In genomic region chr11:116806136-116807071, GRCm38 (mm10) we compare ENCODE assay signal across 18 mouse cellular contexts. TPM values are rescaled to one million over a fixed set of nuclear protein-coding genes. Genes with fewer than 3 reads are reported as not detected.
A peak's percentile ranks its signal among the peaks of the same experiment; 100 is the strongest.
DNase-seq lines count a peak whose midpoint lies in the region; ATAC-seq and TF ChIP-seq lines count a peak whose summit lies in the region.
"Had no signal": no experiment of that assay in that cellular context is flagged by ENCODE, and none has a peak within 500 bp of the region (broad histone marks: within the 10 kb centered on the region; RNA-seq: fewer than 3 reads in every experiment).

No protein-coding gene starts in this region.

- 60% methylated on average over 15 of the region's 15 CpGs for WGBS in hindbrain, postnatal 0 days
- 88% methylated on average over 15 of the region's 15 CpGs for WGBS in hindbrain, embryonic 10.5 days
- 57% methylated on average over 15 of the region's 15 CpGs for WGBS in heart, embryonic 12.5 days

- no peak for TF ChIP-seq CTCF in hindbrain, postnatal 0 days (IDR thresholded peaks at IDR 0.05; ENCODE audit: low read depth)

- ATAC-seq in hindbrain, postnatal 0 days: no peak
- ATAC-seq in heart, embryonic 12.5 days (ENCODE audit: insufficient number of reproducible peaks, low FRiP score): no peak
- ATAC-seq in CD4-positive, CD25-positive, alpha-beta regulatory T cell, adult 4 months: no peak
- ATAC-seq: hindbrain, embryonic 16.5 days had no signal

- H3K27ac ChIP-seq in hindbrain, postnatal 0 days: no peak overlapping the region; the same call in 1 of the 2 replicates
- H3K27ac ChIP-seq in hindbrain, embryonic 10.5 days: no peak overlapping the region
- peak overlapping the region; percentile 61 for H3K27ac ChIP-seq in heart, embryonic 12.5 days (ENCODE audit: poor library complexity, severe bottlenecking)
- H3K27ac ChIP-seq: neural tube, embryonic 12.5 days had no signal

- peak; percentile 14 for DNase-seq in cerebellum, adult 9-11 months
- no peak for DNase-seq in cerebellum, postnatal 4 days (ENCODE audit: low spot score in 2 of 2)
- peak; percentile 43 for DNase-seq in hindbrain, postnatal 0 days (ENCODE audit: low spot score)
- DNase-seq in hindbrain, embryonic 10.5 days (ENCODE audit: low spot score): no peak
- peak; percentile 64 for DNase-seq in 3134 (ENCODE audit: extremely low read depth, insufficient read length, low spot score)
- DNase-seq in Muller cell, postnatal 12 days (ENCODE audit: inconsistent ontology term): no peak
- DNase-seq: adrenal gland, adult 8-10 months; lung, adult 18-20 months; right cerebral cortex, adult 18-20 months had no signal

- peaks cover 20% of the 10 kb centered on the region for H3K4me1 ChIP-seq in hindbrain, postnatal 0 days (ENCODE audit: insufficient read depth, low read length)
- H3K4me1 ChIP-seq in hindbrain, embryonic 10.5 days (replicated peaks): peaks cover 35% of the 10 kb centered on the region
- peaks cover 10% of the 10 kb centered on the region for H3K4me1 ChIP-seq in heart, embryonic 12.5 days (replicated peaks)

- no peak overlapping the region for H3K4me2 ChIP-seq in hindbrain, postnatal 0 days (ENCODE audit: low read depth, low read length)
- H3K4me2 ChIP-seq in heart, embryonic 12.5 days: no peak overlapping the region
- H3K4me2 ChIP-seq: neural tube, embryonic 12.5 days had no signal

- no peak overlapping the region for H3K9ac ChIP-seq in hindbrain, postnatal 0 days (replicated peaks; ENCODE audit: low read length)
- 0 out of 2 replicates have a peak overlapping the region, but pooled peaks have one; percentile 31 for H3K9ac ChIP-seq in heart, embryonic 12.5 days
- H3K9ac ChIP-seq: neural tube, embryonic 12.5 days had no signal

- H3K9me3 ChIP-seq in hindbrain, postnatal 0 days (ENCODE audit: low read length): no peaks in the 10 kb centered on the region
- no peaks in the 10 kb centered on the region for H3K9me3 ChIP-seq in hindbrain, embryonic 10.5 days
- H3K9me3 ChIP-seq in heart, embryonic 12.5 days (replicated peaks): no peaks in the 10 kb centered on the region
- H3K9me3 ChIP-seq: neural tube, embryonic 12.5 days had no signal

- H3K27me3 ChIP-seq in hindbrain, postnatal 0 days (ENCODE audit: insufficient read depth, low read length): no peaks in the 10 kb centered on the region
- peaks cover 9% of the 10 kb centered on the region for H3K27me3 ChIP-seq in hindbrain, embryonic 10.5 days (ENCODE audit: insufficient read depth, poor library complexity, severe bottlenecking)
- peaks cover 10% of the 10 kb centered on the region for H3K27me3 ChIP-seq in heart, embryonic 12.5 days (replicated peaks)
- H3K27me3 ChIP-seq: neural tube, embryonic 12.5 days had no signal

- H3K36me3 ChIP-seq in hindbrain, postnatal 0 days (ENCODE audit: insufficient read depth, low read length): no peaks in the 10 kb centered on the region
- 0 out of 2 replicates have a peak, but pooled peaks cover 2% of the 10 kb centered on the region for H3K36me3 ChIP-seq in hindbrain, embryonic 10.5 days
- H3K36me3 ChIP-seq in heart, embryonic 12.5 days: peaks cover 3% of the 10 kb centered on the region; the same call in 1 of the 2 replicates

- H3K4me3 ChIP-seq in hindbrain, postnatal 0 days (ENCODE audit: low read length): no peak overlapping the region
- H3K4me3 ChIP-seq in hindbrain, embryonic 10.5 days: no peak overlapping the region
- no peak overlapping the region for H3K4me3 ChIP-seq in heart, embryonic 12.5 days
- H3K4me3 ChIP-seq: neural tube, embryonic 12.5 days had no signal

RNA-seq across cellular contexts. Expression of gene Mxra7, which starts 21.4 kb away (rescaled TPM):
- total RNA-seq in hindbrain, postnatal 0 days (2014; rRNA removed): 36.6 and 38.3 TPM in 2 replicates
- polyA plus RNA-seq in hindbrain, postnatal 0 days (2015; fragmentation: Nextera tagmentation; extraction: Ambion mirVana): 41.9 and 50.2 TPM in 2 replicates
- 30.6 and 71.7 TPM in 2 replicates for polyA plus RNA-seq in hindbrain, embryonic 10.5 days (2016; fragmentation: Nextera tagmentation; extraction: Ambion mirVana)
- polyA plus RNA-seq in heart, embryonic 12.5 days (2016; fragmentation: Nextera tagmentation; extraction: Ambion mirVana): 24.7 and 27.0 TPM in 2 replicates
- not detected for polyA plus RNA-seq in CD4-positive, CD25-positive, alpha-beta regulatory T cell, adult 4 months (2017; shearing (Covaris generic))

RNA-seq across cellular contexts. Expression of gene St6galnac1, which starts 31.1 kb away (rescaled TPM):
- not detected in 2 replicates for total RNA-seq in hindbrain, postnatal 0 days (2014; rRNA removed)
- polyA plus RNA-seq in hindbrain, postnatal 0 days (2015; fragmentation: Nextera tagmentation; extraction: Ambion mirVana): not detected in 2 replicates
- not detected in 2 replicates for polyA plus RNA-seq in hindbrain, embryonic 10.5 days (2016; fragmentation: Nextera tagmentation; extraction: Ambion mirVana)
- not detected in 2 replicates for polyA plus RNA-seq in heart, embryonic 12.5 days (2016; fragmentation: Nextera tagmentation; extraction: Ambion mirVana)
- under 1 TPM; 0.49 to 0.55 TPM for polyA plus RNA-seq in CD4-positive, CD25-positive, alpha-beta regulatory T cell, adult 4 months (2017; shearing (Covaris generic))
- total RNA-seq: layer of hippocampus, adult 8-10 months; left cerebral cortex, postnatal 36 days; MEL had no signal
- polyA plus RNA-seq: embryonic facial prominence, embryonic 11.5 days; hindbrain, embryonic 16.5 days; urinary bladder, adult 2 months had no signal

RNA-seq across cellular contexts. Expression of gene Mettl23, which starts 36.7 kb away (rescaled TPM):
- total RNA-seq in hindbrain, postnatal 0 days (2014; rRNA removed): 30.1 and 43.2 TPM in 2 replicates
- polyA plus RNA-seq in hindbrain, postnatal 0 days (2015; fragmentation: Nextera tagmentation; extraction: Ambion mirVana): 50.8 and 54.4 TPM in 2 replicates
- polyA plus RNA-seq in hindbrain, embryonic 10.5 days (2016; fragmentation: Nextera tagmentation; extraction: Ambion mirVana): 61.4 and 62.3 TPM in 2 replicates
- polyA plus RNA-seq in heart, embryonic 12.5 days (2016; fragmentation: Nextera tagmentation; extraction: Ambion mirVana): 55.5 and 57.4 TPM in 2 replicates
- polyA plus RNA-seq in CD4-positive, CD25-positive, alpha-beta regulatory T cell, adult 4 months (2017; shearing (Covaris generic)): 100 to 1,000 TPM; 161 to 189 TPM

RNA-seq across cellular contexts. Expression of gene Jmjd6, which starts 36.8 kb away (rescaled TPM):
- 31.9 and 37.5 TPM in 2 replicates for total RNA-seq in hindbrain, postnatal 0 days (2014; rRNA removed)
- 48.1 and 48.6 TPM in 2 replicates for polyA plus RNA-seq in hindbrain, postnatal 0 days (2015; fragmentation: Nextera tagmentation; extraction: Ambion mirVana)
- 93.4 and 96.9 TPM in 2 replicates for polyA plus RNA-seq in hindbrain, embryonic 10.5 days (2016; fragmentation: Nextera tagmentation; extraction: Ambion mirVana)
- polyA plus RNA-seq in heart, embryonic 12.5 days (2016; fragmentation: Nextera tagmentation; extraction: Ambion mirVana): 76.9 and 77.8 TPM in 2 replicates
- polyA plus RNA-seq in CD4-positive, CD25-positive, alpha-beta regulatory T cell, adult 4 months (2017; shearing (Covaris generic)): 10 to 100 TPM; 48.1 to 62.6 TPM

RNA-seq across cellular contexts. Expression of gene Mfsd11, which starts 45.8 kb away (rescaled TPM):
- total RNA-seq in hindbrain, postnatal 0 days (2014; rRNA removed): 38.7 and 45.6 TPM in 2 replicates
- 56.8 and 62.8 TPM in 2 replicates for polyA plus RNA-seq in hindbrain, postnatal 0 days (2015; fragmentation: Nextera tagmentation; extraction: Ambion mirVana)
- polyA plus RNA-seq in hindbrain, embryonic 10.5 days (2016; fragmentation: Nextera tagmentation; extraction: Ambion mirVana): 25.6 and 27.5 TPM in 2 replicates
- polyA plus RNA-seq in heart, embryonic 12.5 days (2016; fragmentation: Nextera tagmentation; extraction: Ambion mirVana): 37.6 and 39.9 TPM in 2 replicates
- 10 to 100 TPM; 30.0 to 32.9 TPM for polyA plus RNA-seq in CD4-positive, CD25-positive, alpha-beta regulatory T cell, adult 4 months (2017; shearing (Covaris generic))

Comparison
In these comparisons a context has a peak if more than half of its experiments do, and no peak if none do; other contexts are left out.
1. DNase-seq: peak in cerebellum, adult 9-11 months (single experiment), hindbrain, postnatal 0 days (single experiment) and 3134 (single experiment); none in cerebellum, postnatal 4 days (0 of 2), hindbrain, embryonic 10.5 days (single experiment) and Muller cell, postnatal 12 days (single experiment).
2. RNA of gene Mxra7, which starts 21.4 kb away (polyA plus RNA-seq): 30.6 to 71.7 TPM in hindbrain, embryonic 10.5 days, 41.9 to 50.2 TPM in hindbrain, postnatal 0 days and 24.7 to 27.0 TPM in heart, embryonic 12.5 days; not detected in CD4-positive, CD25-positive, alpha-beta regulatory T cell, adult 4 months; every median in the first group is over 10 times any median in the second.